Mouse (Mus musculus) megakaryocyte, embryonic 14.5 days (primary cell): Measurements from ENCODE around the gene Lrp4. TPM values are rescaled to one million over a fixed set of nuclear protein-coding genes. Genes with fewer than 3 reads are reported as not detected.

Experiments
- H3K27me3 ChIP-seq: replicated peaks from 2 replicates; pipeline ENCODE3; 2012; ENCODE audit warnings: inconsistent platforms
- H3K36me3 ChIP-seq: replicated peaks from 2 replicates; pipeline ENCODE3; 2012; ENCODE audit warnings: low read length, inconsistent platforms, mixed read lengths
- H3K4me1 ChIP-seq: 2 replicates; pipeline ENCODE4 v1.6.1; 2012; ENCODE audit warnings: inconsistent platforms
- H3K4me3 ChIP-seq: replicated peaks from 2 replicates; pipeline ENCODE3; 2012; ENCODE audit warnings: moderate library complexity, mild to moderate bottlenecking, inconsistent platforms
- H3K9me3 ChIP-seq: 2 replicates; pipeline ENCODE4 v1.6.1; 2012; ENCODE audit warnings: inconsistent platforms
- FLI1 ChIP-seq: IDR thresholded peaks from 2 replicates; pipeline ENCODE4 v1.6.1; 2012; ENCODE audit warnings: low read length, inconsistent platforms, mixed read lengths
- GATA1 ChIP-seq: IDR thresholded peaks from 3 replicates; pipeline ENCODE4 v1.6.1; 2012; ENCODE audit warnings: mixed read lengths, low read length, inconsistent platforms, borderline replicate concordance
- polyA plus RNA-seq: library from polyadenylated mRNA; stranded (reverse); fragments of >175 nt; gene quantifications from 2 replicates; pipeline ENCODE4 v1.2.3, GENCODE M21; 2012; ENCODE audit warnings: low replicate concordance; ENCODE audit not compliant: insufficient read depth

Lrp4 gene
- polyA plus RNA-seq, 1 experiment = 0.16 TPM

- H3K4me3 ChIP-seq = no peak overlapping the region
- TF ChIP-seq FLI1 (no peak), GATA1 (no peak)
- no peaks in the 10 kb centered on the region for H3K9me3 ChIP-seq
- H3K4me1 ChIP-seq = no peaks in the 10 kb centered on the region
- H3K27me3 ChIP-seq = peaks cover 9% of the 10 kb centered on the region
- no peaks in the 10 kb centered on the region for H3K36me3 ChIP-seq
These were observed 20.6 kb upstream of the Lrp4 start for GRCm38 (mm10) chr2:91436713-91437112.

GRCm38 (mm10) chr2:91437116-91437815, 20.0 kb upstream of the Lrp4 start:
- no peak overlapping the region for H3K4me3 ChIP-seq
- H3K27me3 ChIP-seq = peaks cover 9% of the 10 kb centered on the region
- H3K9me3 ChIP-seq = no peaks in the 10 kb centered on the region
- no peak for TF ChIP-seq FLI1
- no peaks in the 10 kb centered on the region for H3K4me1 ChIP-seq
- no peaks in the 10 kb centered on the region for H3K36me3 ChIP-seq

- Histone ChIP-seq H3K4me3 (no peak overlapping the region), H3K4me1 (peaks cover 6% of the 10 kb centered on the region), H3K27me3 (peaks cover 6% of the 10 kb centered on the region), H3K9me3 (no peaks in the 10 kb centered on the region), H3K36me3 (no peaks in the 10 kb centered on the region)
- TF ChIP-seq GATA1 (no peak), FLI1 (no peak)
These were observed 18.0 kb upstream of the Lrp4 start for GRCm38 (mm10) chr2:91439271-91439670.

GRCm38 (mm10) chr2:91439876-91440275, 17.4 kb upstream of the Lrp4 start:
- H3K4me3 ChIP-seq = no peak overlapping the region
- no peaks in the 10 kb centered on the region for H3K9me3 ChIP-seq
- peaks cover 4% of the 10 kb centered on the region for H3K27me3 ChIP-seq
- H3K4me1 ChIP-seq = peaks cover 9% of the 10 kb centered on the region
- no peak for TF ChIP-seq GATA1
- no peak for TF ChIP-seq FLI1
- H3K36me3 ChIP-seq = no peaks in the 10 kb centered on the region

- TF ChIP-seq FLI1 = no peak
- TF ChIP-seq GATA1 = no peak
- no peaks in the 10 kb centered on the region for H3K36me3 ChIP-seq
These were observed 16.6 kb upstream of the Lrp4 start for GRCm38 (mm10) chr2:91440686-91441085.

GRCm38 (mm10) chr2:91441715-91442114, 15.6 kb upstream of the Lrp4 start:
- H3K36me3 ChIP-seq = no peaks in the 10 kb centered on the region
- H3K27me3 ChIP-seq = peaks cover 4% of the 10 kb centered on the region
- TF ChIP-seq GATA1 = no peak
- no peak for TF ChIP-seq FLI1
- H3K9me3 ChIP-seq = no peaks in the 10 kb centered on the region
- peaks cover 9% of the 10 kb centered on the region for H3K4me1 ChIP-seq
- H3K4me3 ChIP-seq = no peak overlapping the region

More at GRCm38 (mm10) chr2:91440686-91441085, 16.6 kb upstream of the Lrp4 start:
- peaks cover 4% of the 10 kb centered on the region for H3K27me3 ChIP-seq
- peaks cover 9% of the 10 kb centered on the region for H3K4me1 ChIP-seq
- H3K9me3 ChIP-seq = no peaks in the 10 kb centered on the region
- no peak overlapping the region for H3K4me3 ChIP-seq

DNA sequence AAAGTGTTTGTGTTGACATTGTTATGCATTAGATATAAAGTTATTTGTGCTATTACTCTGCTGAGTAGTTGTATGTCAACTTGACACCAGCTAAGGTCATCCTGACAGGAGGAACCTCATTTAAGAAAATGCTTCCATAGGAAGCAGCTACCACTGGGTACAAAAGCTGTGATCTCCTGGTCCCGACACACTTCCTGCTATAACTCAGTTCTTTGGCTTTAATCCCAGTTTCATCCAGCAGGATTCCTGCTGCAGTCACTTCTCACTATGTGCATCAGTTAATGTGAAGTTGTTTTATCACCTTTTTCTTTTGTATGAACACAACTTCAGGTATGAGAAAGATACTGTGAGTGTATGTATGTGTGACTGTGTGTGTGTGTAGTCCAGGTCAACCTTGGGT, 15.1 kb upstream of the Lrp4 start:
- H3K4me1 ChIP-seq = peaks cover 9% of the 10 kb centered on the region
- no peaks in the 10 kb centered on the region for H3K36me3 ChIP-seq
- H3K4me3 ChIP-seq = no peak overlapping the region
- TF ChIP-seq FLI1 (no peak), GATA1 (no peak)
- peaks cover 4% of the 10 kb centered on the region for H3K27me3 ChIP-seq
- peaks cover 1% of the 10 kb centered on the region; the same call in 1 of the 2 replicates for H3K9me3 ChIP-seq

DNA sequence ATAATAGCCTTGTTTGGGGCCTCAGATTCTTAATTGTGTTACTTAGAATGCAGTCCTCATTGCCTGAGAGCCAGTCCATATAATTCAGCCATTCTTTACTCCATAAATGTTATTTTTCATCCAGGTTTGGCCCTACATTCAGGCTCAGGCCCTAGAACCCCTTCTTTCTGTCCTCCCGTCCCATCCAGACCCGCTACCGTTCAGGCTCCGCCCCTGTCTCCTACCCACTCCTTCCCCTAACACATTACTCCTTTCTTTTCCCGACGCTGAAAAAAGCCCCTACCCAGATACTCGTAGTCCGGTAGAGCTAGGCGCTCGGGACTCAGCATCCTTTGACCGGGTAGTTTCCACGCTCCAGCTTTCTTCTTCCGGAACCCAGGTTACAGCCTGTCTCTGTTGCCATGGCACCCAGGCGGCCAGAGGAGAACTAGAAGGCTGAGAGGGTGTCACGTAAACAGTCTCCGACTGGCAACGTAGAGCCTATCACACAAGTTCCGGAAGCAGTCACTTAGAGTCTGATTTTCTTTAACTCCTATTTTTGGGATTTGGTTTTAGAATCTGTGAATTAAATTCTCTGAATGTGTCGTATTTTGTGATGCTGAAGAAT, 12.9 kb upstream of the Lrp4 start, which contains the start of gene 1110051M20Rik:
1110051M20Rik (minus strand) TSS at position 419 of the 607 bp plus-strand sequence.
- Histone ChIP-seq H3K36me3 (no peaks in the 10 kb centered on the region), H3K4me1 (peaks cover 9% of the 10 kb centered on the region), H3K4me3 (peak within 1 kb of the TSS; percentile 91), H3K9me3 (peaks cover 3% of the 10 kb centered on the region; the same call in 1 of the 2 replicates), H3K27me3 (peaks cover 14% of the 10 kb centered on the region)
- TF ChIP-seq GATA1 = no peak
- TF ChIP-seq FLI1 = no peak

- H3K27me3 ChIP-seq = peaks cover 38% of the 10 kb centered on the region
- peaks cover 3% of the 10 kb centered on the region; the same call in 1 of the 2 replicates for H3K9me3 ChIP-seq
- H3K36me3 ChIP-seq = no peaks in the 10 kb centered on the region
- no peaks in the 10 kb centered on the region; the same call in 1 of the 2 replicates for H3K4me1 ChIP-seq
- TF ChIP-seq FLI1 (no peak), GATA1 (no peak)
- no peak overlapping the region for H3K4me3 ChIP-seq
These were observed 7.6 kb upstream of the Lrp4 start for GRCm38 (mm10) chr2:91449662-91450061.

DNA sequence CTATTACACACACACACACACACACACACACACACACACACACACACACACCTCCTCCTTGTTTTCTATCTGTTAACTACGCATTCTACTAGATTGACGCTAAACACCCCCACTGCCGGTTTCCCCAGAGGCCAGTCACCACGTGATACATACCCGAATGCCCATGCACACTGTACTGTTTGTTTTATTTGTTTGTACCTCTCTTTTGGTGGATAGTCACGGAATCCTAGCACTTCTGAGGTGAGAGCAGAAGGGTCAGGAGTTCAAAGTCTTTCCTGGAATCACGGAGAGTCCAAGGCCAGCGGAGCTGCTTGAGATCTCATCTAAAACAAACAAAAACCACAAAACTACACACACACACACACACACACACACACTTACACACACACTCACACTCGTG, 7.0 kb upstream of the Lrp4 start:
- Histone ChIP-seq H3K4me1 (no peaks in the 10 kb centered on the region; the same call in 1 of the 2 replicates), H3K9me3 (peaks cover 3% of the 10 kb centered on the region; the same call in 1 of the 2 replicates), H3K27me3 (peaks cover 45% of the 10 kb centered on the region), H3K36me3 (no peaks in the 10 kb centered on the region), H3K4me3 (no peak overlapping the region)
- no peak for TF ChIP-seq GATA1
- TF ChIP-seq FLI1 = no peak
